Mouse (Mus musculus) cortical plate, adult 2 months (tissue): ENCODE measurements around the gene Trip10.

Experiments
- CTCF ChIP-seq: fragments of 200-500 bp; IDR thresholded peaks from 2 replicates; pipeline ENCODE4 v1.5.1; 2011; ENCODE audit warnings: mild to moderate bottlenecking, control low read depth, low read length; ENCODE audit not compliant: insufficient read depth; ENCODE audit errors: extremely low read depth
- POLR2A ChIP-seq: fragments of 200-500 bp; IDR thresholded peaks from 2 replicates; pipeline ENCODE4 v1.6.1; 2011; ENCODE audit warnings: mild to moderate bottlenecking, low read length, control low read depth; ENCODE audit not compliant: insufficient read depth; ENCODE audit errors: extremely low read depth

DNA sequence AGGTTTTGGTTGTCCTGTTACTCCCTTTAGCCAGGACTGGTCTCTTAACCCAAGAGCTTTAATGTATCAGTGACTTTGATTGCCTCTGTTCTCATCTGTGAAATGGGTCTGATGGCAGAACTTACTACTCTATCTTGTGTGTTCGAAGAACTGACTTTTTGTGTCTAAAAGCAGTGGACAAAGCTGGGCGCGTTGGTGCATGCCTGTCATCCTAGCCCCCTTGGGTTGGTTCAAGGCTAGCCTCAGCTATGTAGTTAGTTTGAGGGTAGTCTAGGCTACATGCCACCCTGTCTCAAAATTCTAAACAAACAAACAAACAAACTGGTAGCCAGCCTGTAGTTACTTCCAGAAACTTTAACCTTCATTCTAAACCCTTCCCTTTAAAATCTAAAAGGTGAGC, 2.2 kb downstream of the Trip10 start:
- TF ChIP-seq CTCF (no peak), POLR2A (no peak)
